Mouse (Mus musculus) CH12.LX (cell line): ENCODE data around the gene Gm9195. TPM values are rescaled to one million over a fixed set of nuclear protein-coding genes. Genes with fewer than 3 reads are reported as not detected.
A peak's percentile ranks its signal among the peaks of the same experiment; 100 is the strongest.

Experiments
- DNase-seq: peaks from one replicate; pipeline ENCODE4 v3.0.0-alpha.2; 2013; ENCODE audit errors: extremely low read depth
- H3K27ac ChIP-seq: 2 replicates; pipeline ENCODE4 v1.5.1; 2012; ENCODE audit warnings: low read depth, mild to moderate bottlenecking, control low read depth, moderate library complexity; ENCODE audit not compliant: insufficient read depth
- H3K27me3 ChIP-seq: replicated peaks from 2 replicates; pipeline ENCODE3; 2012; ENCODE audit warnings: inconsistent platforms
- H3K36me3 ChIP-seq, 2 experiments: replicated peaks in 1 of 2; 2 replicates each; pipeline versions ENCODE3 to v1.6.1; 2012; ENCODE audit warnings: inconsistent platforms in 1 of 2, low read length in 1 of 2, mild to moderate bottlenecking in 1 of 2, mixed read lengths in 1 of 2, moderate library complexity in 1 of 2; ENCODE audit not compliant: control insufficient read depth in 1 of 2, insufficient read depth in 1 of 2
- H3K4me1 ChIP-seq, 2 experiments: 2 replicates each; pipeline ENCODE4 v1.6.1; 2012; ENCODE audit warnings: inconsistent platforms in 1 of 2, moderate library complexity in 1 of 2; ENCODE audit not compliant: insufficient read depth in 2 of 2, control insufficient read depth in 1 of 2
- H3K4me2 ChIP-seq: 2 replicates; pipeline ENCODE4 v1.6.1; 2012; ENCODE audit warnings: low read depth, mild to moderate bottlenecking, control low read depth; ENCODE audit not compliant: poor library complexity, insufficient read depth, severe bottlenecking
- H3K4me3 ChIP-seq, 3 experiments: fragments of 150-350 bp in 1 of 3; sonication (generic) in 1 of 3; replicated peaks in 1 of 3; 2 replicates each; pipeline versions ENCODE3 to v1.5.1; 2011 to 2012; ENCODE audit warnings: low read depth in 2 of 3, low read length in 2 of 3, mild to moderate bottlenecking in 2 of 3, moderate library complexity in 2 of 3, control low read depth in 1 of 3, improper control_type of control experiment in 1 of 3, inconsistent platforms in 1 of 3, mixed read lengths in 1 of 3; ENCODE audit not compliant: poor library complexity in 1 of 3
- H3K79me2 ChIP-seq: replicated peaks from 2 replicates; pipeline ENCODE4 v1.6.1; 2012; ENCODE audit warnings: mild to moderate bottlenecking, moderate library complexity; ENCODE audit not compliant: control insufficient read depth, poor library complexity, insufficient read depth, severe bottlenecking; ENCODE audit errors: extremely low read depth
- H3K9ac ChIP-seq: 2 replicates; pipeline ENCODE4 v1.6.1; 2012; ENCODE audit warnings: low read depth, mild to moderate bottlenecking, control low read depth, moderate library complexity; ENCODE audit not compliant: insufficient read depth
- H3K9me3 ChIP-seq: replicated peaks from 2 replicates; pipeline ENCODE3; 2012; ENCODE audit warnings: low read length, inconsistent platforms, mixed read lengths
- BHLHE40 ChIP-seq: IDR thresholded peaks from 2 replicates; pipeline ENCODE4 v1.6.1; 2011; ENCODE audit warnings: mild to moderate bottlenecking, low read depth, low read length, improper control_type of control experiment
- CTCF ChIP-seq, 2 experiments: IDR thresholded peaks in 1 of 2; conservative IDR thresholded peaks in 1 of 2; 2 replicates each; pipeline ENCODE4 v1.5.1; 2011 to 2012; ENCODE audit warnings: low read depth in 2 of 2, low read length in 2 of 2, improper control_type of control experiment in 1 of 2, inconsistent platforms in 1 of 2, mild to moderate bottlenecking in 1 of 2, moderate library complexity in 1 of 2
- ELF1 ChIP-seq: IDR thresholded peaks from 2 replicates; pipeline ENCODE4 v1.6.1; 2014; ENCODE audit warnings: low read depth, mild to moderate bottlenecking, inconsistent platforms, low read length, improper control_type of control experiment
- ETS1 ChIP-seq: conservative IDR thresholded peaks from 2 replicates; pipeline ENCODE4 v1.6.1; 2012; ENCODE audit warnings: low read depth, mild to moderate bottlenecking, inconsistent platforms, low read length, improper control_type of control experiment, moderate library complexity
- GABPA ChIP-seq: IDR thresholded peaks from 2 replicates; pipeline ENCODE4 v1.6.1; 2012; ENCODE audit warnings: low read depth, low read length, improper control_type of control experiment, inconsistent platforms; ENCODE audit not compliant: insufficient replicate concordance
- HCFC1 ChIP-seq: IDR thresholded peaks from 2 replicates; pipeline ENCODE4 v1.6.1; 2012; ENCODE audit warnings: low read depth, mild to moderate bottlenecking, inconsistent platforms, low read length, improper control_type of control experiment
- IRF4 ChIP-seq: IDR thresholded peaks from 2 replicates; pipeline ENCODE4 v1.6.1; 2014; ENCODE audit warnings: low read depth, mild to moderate bottlenecking, inconsistent platforms, low read length, improper control_type of control experiment
- JUN ChIP-seq: IDR thresholded peaks from 2 replicates; pipeline ENCODE4 v1.6.1; 2011; ENCODE audit warnings: low read depth, mild to moderate bottlenecking, low read length, improper control_type of control experiment, moderate library complexity; ENCODE audit not compliant: insufficient read depth
- JUND ChIP-seq: conservative IDR thresholded peaks from 2 replicates; pipeline ENCODE4 v1.6.1; 2011; ENCODE audit warnings: low read depth, low read length, improper control_type of control experiment
- MAZ ChIP-seq: IDR thresholded peaks from 2 replicates; pipeline ENCODE4 v1.6.1; 2012; ENCODE audit warnings: low read depth, mild to moderate bottlenecking, inconsistent platforms, low read length, improper control_type of control experiment, moderate library complexity
- MEF2A ChIP-seq: IDR thresholded peaks from 2 replicates; pipeline ENCODE4 v1.6.1; 2014; ENCODE audit warnings: low read depth, mild to moderate bottlenecking, inconsistent platforms, low read length, improper control_type of control experiment, borderline replicate concordance
- NELFE ChIP-seq: IDR thresholded peaks from 2 replicates; pipeline ENCODE4 v1.6.1; 2011; ENCODE audit warnings: low read depth, low read length, improper control_type of control experiment
- PAX5 ChIP-seq: IDR thresholded peaks from 2 replicates; pipeline ENCODE4 v1.6.1; 2012; ENCODE audit warnings: low read length, inconsistent platforms, mixed read lengths
- POLR2A ChIP-seq: IDR thresholded peaks from 2 replicates; pipeline ENCODE4 v1.6.1; 2011; ENCODE audit warnings: low read depth, mild to moderate bottlenecking, improper control_type of control experiment, low read length
- POLR2AphosphoS2 ChIP-seq: IDR thresholded peaks from 2 replicates; pipeline ENCODE4 v1.6.1; 2011; ENCODE audit warnings: low read depth, low read length, improper control_type of control experiment
- RAD21 ChIP-seq: IDR thresholded peaks from 2 replicates; pipeline ENCODE4 v1.6.1; 2011; ENCODE audit warnings: low read depth, mild to moderate bottlenecking, low read length, improper control_type of control experiment, moderate library complexity
- SIN3A ChIP-seq: IDR thresholded peaks from 2 replicates; pipeline ENCODE4 v1.6.1; 2012; ENCODE audit warnings: low read length, improper control_type of control experiment, inconsistent platforms
- SMC3 ChIP-seq: IDR thresholded peaks from 2 replicates; pipeline ENCODE4 v1.6.1; 2011; ENCODE audit warnings: low read depth, low read length, improper control_type of control experiment
- TCF12 ChIP-seq: IDR thresholded peaks from 2 replicates; pipeline ENCODE4 v1.6.1; 2014; ENCODE audit warnings: low read depth, mild to moderate bottlenecking, inconsistent platforms, low read length, improper control_type of control experiment
- USF1 ChIP-seq: IDR thresholded peaks from 2 replicates; pipeline ENCODE4 v1.6.1; 2014; ENCODE audit warnings: low read depth, mild to moderate bottlenecking, inconsistent platforms, low read length, improper control_type of control experiment
- USF2 ChIP-seq: conservative IDR thresholded peaks from 2 replicates; pipeline ENCODE4 v1.6.1; 2011; ENCODE audit warnings: low read depth, low read length, improper control_type of control experiment
- ZC3H11A ChIP-seq: IDR thresholded peaks from 2 replicates; pipeline ENCODE4 v1.6.1; 2012; ENCODE audit warnings: low read depth, mild to moderate bottlenecking, inconsistent platforms, low read length, improper control_type of control experiment
- ZNF384 ChIP-seq: IDR thresholded peaks from 2 replicates; pipeline ENCODE4 v1.6.1; 2012; ENCODE audit warnings: low read depth, low read length, improper control_type of control experiment, inconsistent platforms
- dilution Hi-C: fragments of 300-500 bp; cut with MboI; formaldehyde crosslinking; loops from 2 replicates; pipeline ENCODE4 v1.14.3; 2020; ENCODE audit warnings: low sequenced_read_pairs; ENCODE audit not compliant: extremely low pct_unique_long_range_greater_than_20kb, extremely low pct_ligation_motif_present
- in situ Hi-C: fragments of 300-500 bp; cut with MboI; formaldehyde crosslinking; loops from 3 replicates; pipeline ENCODE4 v1.14.3; 2019; ENCODE audit warnings: low sequenced_read_pairs, low pct_ligation_motif_present, low pct_unique_long_range_greater_than_20kb, mixed read lengths
- polyA plus RNA-seq: library from polyadenylated mRNA; unstranded; fragments of >175 nt; gene quantifications from 2 replicates; pipeline ENCODE4 v1.2.1, GENCODE M21; 2012; ENCODE audit warnings: low read depth; ENCODE audit not compliant: insufficient read length
- total RNA-seq, 2 experiments: library from RNA; depleted of rRNA; stranded (reverse); fragments of 300-350 nt in 1 of 2; fragments of >200 nt in 1 of 2; gene quantifications; 2 replicates each; pipeline ENCODE4 v1.2.3; 2012 to 2014

Gene Gm9195
- total and polyA plus RNA-seq, 3 experiments: 1.1 to 6.0 (median 2.2) TPM

DNA sequence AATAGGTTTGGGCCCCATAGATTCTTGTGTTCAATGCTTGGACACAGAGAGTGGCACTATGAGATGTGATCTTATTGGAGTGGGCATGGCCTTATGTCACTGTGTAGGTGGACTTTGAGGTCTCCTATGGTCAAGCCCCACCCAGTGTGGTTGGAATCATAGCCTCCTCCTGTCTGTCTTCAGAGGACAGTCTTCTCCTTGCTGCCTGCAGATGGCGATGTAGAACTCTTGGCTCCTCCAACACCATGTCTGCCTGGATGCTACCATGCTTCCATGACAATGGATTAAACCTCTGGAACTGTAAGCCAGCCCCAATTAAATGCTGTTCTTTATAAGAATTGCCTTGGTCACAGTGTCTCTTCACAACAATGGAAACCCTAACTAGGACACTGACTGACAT is 13.3 kb upstream of the Gm9195 start:
- DNase-seq: peak; percentile 10
- dilution Hi-C loops: no loop called here

DNA sequence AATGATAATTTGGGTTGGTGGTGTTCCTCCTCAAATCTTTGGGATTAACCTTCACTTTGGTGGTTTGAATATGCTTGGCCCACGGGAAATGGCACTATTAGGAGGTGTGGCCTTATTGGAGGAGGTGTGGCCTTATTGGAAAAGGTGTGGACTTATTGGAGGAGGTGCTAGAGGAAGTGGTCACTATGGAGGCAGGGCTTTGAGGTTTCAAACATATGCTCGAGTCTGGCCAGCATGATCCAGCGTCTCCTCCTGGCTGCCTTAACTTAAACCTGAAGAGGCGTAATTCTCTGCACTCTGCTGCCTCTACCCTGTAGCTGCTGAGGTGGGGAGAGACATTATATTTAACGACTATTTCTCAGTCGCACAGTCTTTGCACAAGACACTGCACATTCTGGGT is 11.6 kb upstream of the Gm9195 start:
- H3K79me2 ChIP-seq: no peaks in the 10 kb centered on the region
- no peaks in the 10 kb centered on the region for H3K9me3 ChIP-seq
- dilution Hi-C loops (no loop called here), in situ Hi-C loops (no loop called here)
- no peaks in the 10 kb centered on the region for H3K27me3 ChIP-seq
- no peak overlapping the region for H3K9ac ChIP-seq
- DNase-seq: peak; percentile 19
- H3K4me1 ChIP-seq: peaks cover 2 to 3% of the 10 kb centered on the region in 2 experiments; a peak in 2 of 4 replicates
- H3K4me3 ChIP-seq: no peak overlapping the region
- 0 out of 2 replicates have a peak overlapping the region, but pooled peaks have one; percentile 9 for H3K4me2 ChIP-seq
- H3K27ac ChIP-seq: no peak overlapping the region
- TF ChIP-seq ZC3H11A (no peak), MAZ (no peak), USF1 (no peak), POLR2A (no peak), HCFC1 (no peak), POLR2AphosphoS2 (no peak), JUND (no peak)
- H3K36me3 ChIP-seq: no peaks in the 10 kb centered on the region

More for the DNA sequence above, 13.3 kb upstream of the Gm9195 start:
- no peaks in the 10 kb centered on the region for H3K9me3 ChIP-seq
- H3K4me2 ChIP-seq: no peak overlapping the region
- no peak overlapping the region for H3K4me3 ChIP-seq
- TF ChIP-seq SMC3 (peak; percentile 23), IRF4 (no peak), CTCF (conservative IDR thresholded peaks at IDR 0.05 in 1 of 2, IDR thresholded peaks at IDR 0.05 in 1 of 2; ENCODE audit: low read depth in 2 of 2, low read length in 2 of 2) (peak in 1 of 2 experiments; percentile 46; a peak in 2 of 4 replicates), SIN3A (no peak), USF2 (no peak), GABPA (no peak), RAD21 (peak; percentile 11)
- H3K27me3 ChIP-seq: no peaks in the 10 kb centered on the region
- peaks cover 2 to 3% of the 10 kb centered on the region in 2 experiments; a peak in 2 of 4 replicates for H3K4me1 ChIP-seq
- H3K27ac ChIP-seq: no peak overlapping the region
- no peaks in the 10 kb centered on the region for H3K36me3 ChIP-seq
- in situ Hi-C loops: no loop called here
- no peak overlapping the region for H3K9ac ChIP-seq
- H3K79me2 ChIP-seq: no peaks in the 10 kb centered on the region

DNA sequence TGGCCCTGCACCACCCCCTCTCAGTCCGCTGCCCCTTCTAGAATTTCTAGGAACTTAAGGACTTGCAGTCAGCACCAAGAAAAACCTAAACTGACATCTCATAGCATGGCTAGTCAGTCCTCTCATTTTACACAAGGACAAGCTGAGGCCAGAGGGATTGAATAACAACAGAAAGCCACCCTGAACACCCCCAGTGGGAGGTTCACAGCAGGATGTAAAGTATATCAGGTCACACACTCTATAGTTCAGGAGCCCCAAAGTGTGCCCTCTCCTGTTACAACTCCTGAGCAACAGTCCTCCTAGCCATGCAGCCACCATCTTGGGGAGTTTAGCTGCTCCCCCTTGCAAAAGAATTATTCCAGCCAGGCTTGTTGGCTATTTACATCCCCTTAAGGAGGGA is 2.1 kb upstream of the Gm9195 start:
- Histone ChIP-seq H3K4me1 (peaks cover 0 to 10% of the 10 kb centered on the region in 2 experiments; a peak in 2 of 4 replicates), H3K4me2 (no peak overlapping the region), H3K27me3 (peaks cover 3% of the 10 kb centered on the region), H3K36me3 (no peaks in the 10 kb centered on the region), H3K9ac (no peak overlapping the region), H3K79me2 (no peaks in the 10 kb centered on the region), H3K27ac (no peak overlapping the region), H3K4me3 (no peak overlapping the region), H3K9me3 (no peaks in the 10 kb centered on the region)
- dilution Hi-C loops: no loop called here
- in situ Hi-C loops: no loop called here
- no peak for DNase-seq
- TF ChIP-seq SIN3A (no peak), JUN (no peak), TCF12 (no peak), BHLHE40 (no peak), MEF2A (no peak), ETS1 (no peak), IRF4 (no peak), ELF1 (no peak), ZNF384 (no peak), POLR2A (no peak), NELFE (no peak), CTCF (conservative IDR thresholded peaks at IDR 0.05 in 1 of 2, IDR thresholded peaks at IDR 0.05 in 1 of 2; ENCODE audit: low read depth in 2 of 2, low read length in 2 of 2) (no peak), PAX5 (no peak), GABPA (no peak), USF1 (no peak)
